Mouse (Mus musculus): ENCODE measurements at regions not wholly inside any gene's neighbourhood (a gene's known extent, or its start where the extent isn't known, plus 50 kb on each side); places are given as distances from the start of the nearest gene placed in this dataset.

DNA sequence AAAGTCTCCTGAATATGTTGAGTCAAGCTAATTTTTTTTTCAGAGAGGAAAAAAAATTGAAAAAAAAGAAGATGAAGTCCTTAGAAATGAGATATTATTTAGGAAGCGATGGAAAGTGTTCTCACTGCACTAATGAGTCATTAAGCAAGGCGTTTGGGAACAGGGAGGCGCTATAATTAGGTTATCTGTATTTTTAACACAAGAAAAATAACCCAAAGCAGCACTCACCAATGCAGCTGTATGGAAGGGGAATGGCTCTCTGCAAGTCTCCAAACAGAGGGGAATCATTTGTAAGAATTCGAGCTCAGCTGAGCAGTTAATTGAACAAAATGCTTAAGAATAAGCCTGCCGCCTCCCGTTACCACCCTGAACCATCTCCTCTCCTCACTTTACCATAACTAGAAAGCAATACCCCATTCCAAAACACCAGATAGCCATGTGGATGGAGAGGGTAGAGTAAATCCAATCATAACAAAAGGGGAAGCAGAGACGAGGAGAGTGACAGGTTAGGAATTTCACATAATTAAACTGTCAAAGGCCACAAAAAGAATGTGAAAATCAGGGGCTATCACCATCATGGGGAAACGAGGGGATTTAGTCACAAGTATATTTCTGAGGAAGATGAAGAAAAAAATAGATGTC lies 187.5 kb upstream of the Tox3 start:
- Histone ChIP-seq H3K36me3 (no peaks in the 10 kb centered on the region), H3K27me3 (no peaks in the 10 kb centered on the region), H3K4me3 (no peak overlapping the region), H3K27ac (no peak overlapping the region), H3K4me1 (no peaks in the 10 kb centered on the region), H3K4me2 (replicated peaks) (no peak overlapping the region), H3K9me3 (no peaks in the 10 kb centered on the region), H3K9ac (no peak overlapping the region)
- 77% methylated on average over 8 of the region's 8 CpGs for WGBS
- ATAC-seq (ENCODE audit: low FRiP score, low read depth): no peak

DNA sequence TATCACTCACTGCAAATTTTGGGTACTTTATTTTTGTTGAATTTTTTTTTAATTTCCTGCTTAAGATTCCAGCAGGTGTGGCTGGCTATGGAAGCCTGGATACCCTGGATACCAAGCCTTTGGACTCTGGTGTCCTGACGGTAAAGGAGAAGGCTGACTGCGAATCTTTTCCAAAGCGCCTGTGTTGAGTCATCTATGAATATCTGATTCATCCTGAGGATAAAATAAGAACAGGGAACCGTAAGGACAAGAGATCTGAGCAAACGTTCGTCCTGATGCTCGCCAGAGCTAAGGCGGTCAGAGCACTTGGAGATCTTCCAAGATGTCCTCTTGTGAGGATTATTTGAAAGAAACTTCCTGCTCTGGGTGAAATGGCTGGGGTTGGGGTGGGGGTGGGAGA lies 173.2 kb upstream of the Tox3 start:
- peaks cover 13% of the 10 kb centered on the region for H3K4me1 ChIP-seq
- 82% methylated on average over 8 of the region's 8 CpGs for WGBS
- H3K4me2 ChIP-seq (replicated peaks): no peak overlapping the region
- H3K9me3 ChIP-seq: peaks cover 5% of the 10 kb centered on the region; the same call in 1 of the 2 replicates
- ATAC-seq (ENCODE audit: low FRiP score, low read depth): no peak
- no peak overlapping the region for H3K27ac ChIP-seq
- H3K36me3 ChIP-seq: no peaks in the 10 kb centered on the region
- no peak overlapping the region for H3K9ac ChIP-seq
- no peak overlapping the region for H3K4me3 ChIP-seq
- peaks cover 4% of the 10 kb centered on the region; the same call in 1 of the 2 replicates for H3K27me3 ChIP-seq

GRCm38 (mm10) chr8:90520186-90520585 lies 172.0 kb upstream of the Tox3 start:
- 32% methylated on average over 4 of the region's 4 CpGs for WGBS
- Histone ChIP-seq H3K27ac (no peak overlapping the region), H3K4me2 (replicated peaks) (no peak overlapping the region), H3K4me1 (peaks cover 13% of the 10 kb centered on the region), H3K27me3 (peaks cover 4% of the 10 kb centered on the region; the same call in 1 of the 2 replicates), H3K9ac (no peak overlapping the region), H3K4me3 (no peak overlapping the region), H3K9me3 (peaks cover 5% of the 10 kb centered on the region; the same call in 1 of the 2 replicates), H3K36me3 (no peaks in the 10 kb centered on the region)
- no peak for ATAC-seq (ENCODE audit: low FRiP score, low read depth)

- H3K36me3 ChIP-seq: no peaks in the 10 kb centered on the region
- no peak overlapping the region for H3K9ac ChIP-seq
- no peak overlapping the region for H3K4me2 ChIP-seq (replicated peaks)
- ATAC-seq (ENCODE audit: low FRiP score, low read depth): no peak
- H3K27me3 ChIP-seq: peaks cover 4% of the 10 kb centered on the region; the same call in 1 of the 2 replicates
- whole genome bisulfite sequencing: 27% methylated on average over 6 of the region's 6 CpGs
- H3K27ac ChIP-seq: no peak overlapping the region
- peaks cover 5% of the 10 kb centered on the region; the same call in 1 of the 2 replicates for H3K9me3 ChIP-seq
- H3K4me3 ChIP-seq: no peak overlapping the region
- peaks cover 13% of the 10 kb centered on the region for H3K4me1 ChIP-seq
Measured at GRCm38 (mm10) chr8:90519567-90519966, 171.4 kb upstream of the Tox3 start.

- Histone ChIP-seq H3K4me1 (peaks cover 15% of the 10 kb centered on the region), H3K27me3 (no peaks in the 10 kb centered on the region; the same call in 1 of the 2 replicates), H3K36me3 (no peaks in the 10 kb centered on the region), H3K9me3 (no peaks in the 10 kb centered on the region), H3K27ac (no peak overlapping the region), H3K4me2 (replicated peaks) (no peak overlapping the region), H3K9ac (no peak overlapping the region), H3K4me3 (no peak overlapping the region)
- WGBS: 78% methylated on average over 3 of the region's 3 CpGs
- no peak for ATAC-seq (ENCODE audit: low FRiP score, low read depth)
Measured at GRCm38 (mm10) chr8:90514191-90514590, 166.0 kb upstream of the Tox3 start.

DNA sequence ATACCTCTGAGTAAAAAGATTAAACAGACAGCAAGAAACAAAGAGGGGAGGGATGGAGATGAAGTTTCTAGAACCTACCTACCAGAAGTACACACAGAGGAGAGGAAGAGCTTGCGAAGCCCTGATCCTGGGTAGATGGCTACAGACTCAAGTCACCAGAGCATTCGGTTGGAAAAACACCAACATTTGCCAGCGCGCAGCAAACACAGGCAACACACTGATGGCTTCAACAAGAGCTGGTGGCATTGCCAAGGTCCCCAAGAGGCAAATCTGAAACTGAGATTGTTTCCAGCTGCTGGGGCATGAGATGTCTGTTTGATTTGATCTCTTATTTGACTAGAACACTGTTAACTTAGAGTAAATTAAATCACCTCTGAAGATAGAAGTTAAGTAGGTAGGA lies 165.5 kb upstream of the Tox3 start:
- 86% methylated on average over 4 of the region's 4 CpGs for WGBS
- no peaks in the 10 kb centered on the region for H3K9me3 ChIP-seq
- peaks cover 14% of the 10 kb centered on the region for H3K4me1 ChIP-seq
- no peaks in the 10 kb centered on the region; the same call in 1 of the 2 replicates for H3K27me3 ChIP-seq
- ATAC-seq (ENCODE audit: low FRiP score, low read depth): no peak
- H3K27ac ChIP-seq: no peak overlapping the region
- no peaks in the 10 kb centered on the region for H3K36me3 ChIP-seq
- no peak overlapping the region for H3K4me3 ChIP-seq
- H3K9ac ChIP-seq: no peak overlapping the region
- no peak overlapping the region for H3K4me2 ChIP-seq (replicated peaks)

GRCm38 (mm10) chr8:90513102-90513501 lies 165.0 kb upstream of the Tox3 start:
- H3K9ac ChIP-seq: no peak overlapping the region
- ATAC-seq (ENCODE audit: low FRiP score, low read depth): no peak; the same call in 1 of the 2 replicates
- no peaks in the 10 kb centered on the region for H3K9me3 ChIP-seq
- H3K4me1 ChIP-seq: peaks cover 14% of the 10 kb centered on the region
- no peaks in the 10 kb centered on the region for H3K36me3 ChIP-seq
- WGBS: 44% methylated on average over 8 of the region's 8 CpGs
- no peak overlapping the region for H3K4me3 ChIP-seq
- H3K4me2 ChIP-seq (replicated peaks): 0 out of 2 replicates have a peak overlapping the region, but pooled peaks have one; percentile 7
- H3K27ac ChIP-seq: no peak overlapping the region
- peaks cover 3% of the 10 kb centered on the region; the same call in 1 of the 2 replicates for H3K27me3 ChIP-seq

DNA sequence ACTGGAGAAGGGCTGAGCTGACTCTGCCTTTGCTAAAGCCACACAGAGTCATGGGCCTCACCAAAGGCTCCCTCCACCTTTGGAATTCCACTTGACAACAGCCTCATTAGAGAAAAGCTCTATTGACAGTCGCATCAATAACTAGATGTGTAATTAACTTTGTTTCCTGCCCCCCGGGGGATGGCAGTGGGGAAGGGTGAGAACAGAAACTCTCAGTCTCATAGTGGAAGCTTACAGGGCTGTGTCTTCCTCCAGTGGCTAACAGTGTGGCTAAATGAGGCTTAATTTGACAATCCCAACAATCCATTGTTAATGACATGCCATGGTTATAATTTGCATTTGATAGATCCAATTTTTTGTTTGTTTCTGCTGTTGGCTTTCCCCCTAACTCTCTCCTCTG lies 164.5 kb upstream of the Tox3 start:
- Histone ChIP-seq H3K9me3 (no peaks in the 10 kb centered on the region), H3K36me3 (no peaks in the 10 kb centered on the region), H3K9ac (no peak overlapping the region), H3K27me3 (peaks cover 3% of the 10 kb centered on the region; the same call in 1 of the 2 replicates), H3K27ac (no peak overlapping the region), H3K4me1 (peaks cover 14% of the 10 kb centered on the region), H3K4me2 (replicated peaks) (no peak overlapping the region), H3K4me3 (no peak overlapping the region)
- WGBS: 35% methylated on average over 2 of the region's 2 CpGs
- ATAC-seq (ENCODE audit: low FRiP score, low read depth): no peak

DNA sequence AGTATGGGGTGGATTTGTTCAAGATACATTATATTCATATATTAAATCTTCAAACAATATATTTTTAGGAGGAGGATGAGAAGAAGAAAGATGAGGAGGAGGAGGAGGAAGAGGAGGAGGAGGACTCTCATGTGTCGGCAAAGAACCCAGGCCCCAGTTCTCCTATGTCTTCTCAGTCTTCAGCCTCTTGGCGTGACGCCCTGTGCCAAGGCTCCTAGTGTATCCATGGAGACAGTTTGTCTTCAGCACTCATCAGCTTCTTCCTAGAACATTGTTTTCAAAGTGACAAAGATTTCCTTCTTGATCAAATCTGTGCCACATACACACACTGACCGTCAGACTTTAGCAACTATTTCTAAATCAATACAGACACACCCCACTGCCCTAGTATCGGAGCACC lies 156.4 kb upstream of the Tox3 start:
- H3K9ac ChIP-seq: no peak overlapping the region
- no peaks in the 10 kb centered on the region for H3K36me3 ChIP-seq
- H3K27ac ChIP-seq: no peak overlapping the region
- no peak for ATAC-seq (ENCODE audit: low FRiP score, low read depth)
- no peak overlapping the region for H3K4me3 ChIP-seq
- no peak overlapping the region for H3K4me2 ChIP-seq (replicated peaks)
- H3K4me1 ChIP-seq: no peaks in the 10 kb centered on the region
- no peaks in the 10 kb centered on the region for H3K9me3 ChIP-seq
- 87% methylated on average over 5 of the region's 5 CpGs for WGBS
- 0 out of 2 replicates have a peak, but pooled peaks cover 3% of the 10 kb centered on the region for H3K27me3 ChIP-seq

GRCm38 (mm10) chr8:90503306-90503705 lies 155.2 kb upstream of the Tox3 start:
- no peak for ATAC-seq (ENCODE audit: low FRiP score, low read depth)
- H3K27me3 ChIP-seq: 0 out of 2 replicates have a peak, but pooled peaks cover under 1% of the 10 kb centered on the region
- 35% methylated on average over 2 of the region's 2 CpGs for WGBS
- no peak overlapping the region for H3K4me2 ChIP-seq (replicated peaks)
- no peaks in the 10 kb centered on the region for H3K4me1 ChIP-seq
- no peaks in the 10 kb centered on the region for H3K36me3 ChIP-seq
- no peaks in the 10 kb centered on the region for H3K9me3 ChIP-seq
- no peak overlapping the region for H3K27ac ChIP-seq
- no peak overlapping the region for H3K9ac ChIP-seq
- H3K4me3 ChIP-seq: no peak overlapping the region

- Histone ChIP-seq H3K9me3 (no peaks in the 10 kb centered on the region), H3K4me3 (no peak overlapping the region), H3K27me3 (no peaks in the 10 kb centered on the region), H3K9ac (no peak overlapping the region), H3K4me2 (replicated peaks) (no peak overlapping the region), H3K27ac (no peak overlapping the region), H3K36me3 (no peaks in the 10 kb centered on the region), H3K4me1 (no peaks in the 10 kb centered on the region)
- 45% methylated on average over 2 of the region's 2 CpGs for WGBS
- ATAC-seq (ENCODE audit: low FRiP score, low read depth): no peak
Measured at GRCm38 (mm10) chr8:90502879-90503278, 154.7 kb upstream of the Tox3 start.

GRCm38 (mm10) chr8:90499315-90499714 lies 151.2 kb upstream of the Tox3 start:
- 54% methylated on average over 1 of the region's 1 CpGs for WGBS
- Histone ChIP-seq H3K9me3 (no peaks in the 10 kb centered on the region), H3K9ac (no peak overlapping the region), H3K36me3 (no peaks in the 10 kb centered on the region), H3K4me3 (no peak overlapping the region), H3K27ac (no peak overlapping the region), H3K4me1 (peaks cover 22% of the 10 kb centered on the region), H3K4me2 (replicated peaks) (no peak overlapping the region), H3K27me3 (no peaks in the 10 kb centered on the region)
- ATAC-seq (ENCODE audit: low FRiP score, low read depth): no peak
